Mouse (Mus musculus): ENCODE data around the gene Itga9. TPM values are rescaled to one million over a fixed set of nuclear protein-coding genes. Genes with fewer than 3 reads are reported as not detected.

Itga9 gene
- total and polyA plus RNA-seq, 2 experiments from 2014 or later: 10.7 to 61.5 TPM

DNA sequence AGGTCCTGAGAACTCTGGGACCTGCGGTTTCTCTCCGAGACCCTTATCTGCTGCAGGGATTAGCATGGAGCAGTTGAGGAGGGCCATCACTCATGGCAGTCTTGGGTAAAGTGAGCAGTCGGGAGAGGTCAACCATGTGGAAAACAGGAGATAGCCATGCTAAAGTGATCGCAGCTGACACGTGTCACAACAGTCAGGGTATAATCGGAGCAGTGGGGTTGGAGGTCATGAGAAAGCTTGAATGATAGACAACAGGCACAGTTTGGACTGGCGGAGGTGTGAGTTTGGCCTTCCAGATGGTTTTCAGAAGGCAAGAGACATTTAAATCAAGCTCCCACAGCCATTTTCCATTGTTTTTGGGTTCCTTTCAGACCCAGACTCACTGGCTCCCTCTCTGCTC lies 53.8 kb downstream of the Itga9 start:
- no peak overlapping the region for H3K4me3 ChIP-seq (ENCODE audit: low read depth, low read length)
- no peaks in the 10 kb centered on the region for H3K27me3 ChIP-seq (ENCODE audit: control insufficient read depth, insufficient read depth, low read length)
- H3K27ac ChIP-seq (ENCODE audit: low read depth): no peak overlapping the region
- TF ChIP-seq CTCF (IDR thresholded peaks at IDR 0.05; ENCODE audit: low read depth) (no peak), EP300 (IDR thresholded peaks at IDR 0.05; ENCODE audit: low read depth) (no peak)
- ATAC-seq (ENCODE audit: insufficient read depth, low read depth) (no peak), DNase-seq (ENCODE audit: low spot score) (no peak)
- no peaks in the 10 kb centered on the region for H3K9me3 ChIP-seq (replicated peaks; ENCODE audit: control insufficient read depth, low read length)
- no peak overlapping the region for H3K9ac ChIP-seq (replicated peaks; ENCODE audit: low read depth, low read length)
- no peaks in the 10 kb centered on the region; the same call in 1 of the 2 replicates for H3K4me1 ChIP-seq (ENCODE audit: control insufficient read depth, insufficient read depth)
- 53% methylated on average over 7 of the region's 7 CpGs for WGBS
- peaks cover 47% of the 10 kb centered on the region for H3K36me3 ChIP-seq (replicated peaks; ENCODE audit: control insufficient read depth, insufficient read depth, low read length)
- H3K4me2 ChIP-seq (ENCODE audit: low read depth, low read length): no peak overlapping the region

DNA sequence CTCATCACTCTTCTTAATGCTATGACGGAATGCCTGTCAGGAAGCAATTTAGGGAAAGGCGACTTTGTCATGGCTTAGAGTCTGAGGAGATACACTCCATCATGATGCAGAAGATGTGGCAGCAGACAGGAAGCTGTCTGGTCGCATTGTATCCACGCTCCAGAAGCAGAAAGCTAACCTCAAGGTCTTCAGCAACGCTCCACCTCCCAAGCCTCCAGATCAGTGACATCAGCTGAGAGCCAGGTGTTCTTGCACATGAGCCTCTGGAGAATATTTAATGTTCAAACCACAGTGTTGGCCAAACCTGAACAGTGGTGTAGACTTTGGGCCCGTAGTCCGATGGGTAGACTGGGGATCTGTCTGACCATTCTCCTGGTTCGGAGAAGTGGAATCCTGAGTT lies 55.5 kb downstream of the Itga9 start:
- H3K27me3 ChIP-seq (ENCODE audit: control insufficient read depth, insufficient read depth, low read length): no peaks in the 10 kb centered on the region
- no peak overlapping the region for H3K4me2 ChIP-seq (ENCODE audit: low read depth, low read length)
- no peak overlapping the region for H3K9ac ChIP-seq (replicated peaks; ENCODE audit: low read depth, low read length)
- H3K9me3 ChIP-seq (replicated peaks; ENCODE audit: control insufficient read depth, low read length): no peaks in the 10 kb centered on the region
- ATAC-seq (ENCODE audit: insufficient read depth, low read depth) (no peak), DNase-seq (ENCODE audit: low spot score) (no peak)
- TF ChIP-seq CTCF (IDR thresholded peaks at IDR 0.05; ENCODE audit: low read depth): no peak
- no peak for TF ChIP-seq EP300 (IDR thresholded peaks at IDR 0.05; ENCODE audit: low read depth)
- H3K27ac ChIP-seq (ENCODE audit: low read depth): no peak overlapping the region
- H3K36me3 ChIP-seq (replicated peaks; ENCODE audit: control insufficient read depth, insufficient read depth, low read length): peaks cover 64% of the 10 kb centered on the region
- no peaks in the 10 kb centered on the region for H3K4me1 ChIP-seq (ENCODE audit: control insufficient read depth, insufficient read depth)
- 86% methylated on average over 8 of the region's 8 CpGs for WGBS
- no peak overlapping the region for H3K4me3 ChIP-seq (ENCODE audit: low read depth, low read length)

- Histone ChIP-seq H3K27ac (ENCODE audit: low read depth) (no peak overlapping the region), H3K4me2 (ENCODE audit: low read depth, low read length) (no peak overlapping the region), H3K4me3 (ENCODE audit: low read depth, low read length) (no peak overlapping the region), H3K9ac (replicated peaks; ENCODE audit: low read depth, low read length) (no peak overlapping the region), H3K4me1 (ENCODE audit: control insufficient read depth, insufficient read depth) (no peaks in the 10 kb centered on the region), H3K9me3 (replicated peaks; ENCODE audit: control insufficient read depth, low read length) (no peaks in the 10 kb centered on the region), H3K27me3 (ENCODE audit: control insufficient read depth, insufficient read depth, low read length) (no peaks in the 10 kb centered on the region), H3K36me3 (replicated peaks; ENCODE audit: control insufficient read depth, insufficient read depth, low read length) (peaks cover 68% of the 10 kb centered on the region)
- WGBS: 82% methylated on average over 10 of the region's 10 CpGs
- no peak for TF ChIP-seq CTCF (IDR thresholded peaks at IDR 0.05; ENCODE audit: low read depth)
- TF ChIP-seq EP300 (IDR thresholded peaks at IDR 0.05; ENCODE audit: low read depth): no peak
- DNase-seq (ENCODE audit: low spot score) (no peak), ATAC-seq (ENCODE audit: insufficient read depth, low read depth) (no peak)
Measured at GRCm38 (mm10) chr9:118662476-118662875, 56.0 kb downstream of the Itga9 start.

DNA sequence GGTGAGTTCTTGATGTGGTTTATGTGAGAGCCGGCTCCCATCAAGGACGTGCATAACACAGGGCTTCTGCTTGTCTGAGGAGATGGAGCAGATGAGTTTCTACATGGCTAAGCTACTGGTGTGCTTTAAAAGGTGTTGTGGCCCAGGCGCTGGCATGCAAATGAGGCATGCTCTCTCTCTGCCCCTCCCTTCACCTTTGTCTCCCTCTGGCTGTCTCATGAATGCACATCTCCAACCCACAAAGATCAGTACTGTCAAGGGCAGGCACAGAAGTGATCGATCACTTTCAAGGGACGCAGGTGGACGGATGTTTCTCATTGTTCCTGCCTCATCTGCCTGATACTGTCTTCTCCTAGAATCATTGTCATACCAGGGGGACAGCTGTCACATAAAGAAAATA lies 57.4 kb downstream of the Itga9 start:
- no peaks in the 10 kb centered on the region for H3K27me3 ChIP-seq (ENCODE audit: control insufficient read depth, insufficient read depth, low read length)
- no peaks in the 10 kb centered on the region for H3K4me1 ChIP-seq (ENCODE audit: control insufficient read depth, insufficient read depth)
- H3K27ac ChIP-seq (ENCODE audit: low read depth): no peak overlapping the region
- H3K9ac ChIP-seq (replicated peaks; ENCODE audit: low read depth, low read length): no peak overlapping the region
- DNase-seq (ENCODE audit: low spot score) (no peak), ATAC-seq (ENCODE audit: insufficient read depth, low read depth) (no peak)
- 82% methylated on average over 6 of the region's 6 CpGs for WGBS
- no peak overlapping the region for H3K4me2 ChIP-seq (ENCODE audit: low read depth, low read length)
- H3K9me3 ChIP-seq (replicated peaks; ENCODE audit: control insufficient read depth, low read length): no peaks in the 10 kb centered on the region
- H3K36me3 ChIP-seq (replicated peaks; ENCODE audit: control insufficient read depth, insufficient read depth, low read length): peaks cover 72% of the 10 kb centered on the region
- no peak for TF ChIP-seq EP300 (IDR thresholded peaks at IDR 0.05; ENCODE audit: low read depth)
- no peak for TF ChIP-seq CTCF (IDR thresholded peaks at IDR 0.05; ENCODE audit: low read depth)
- H3K4me3 ChIP-seq (ENCODE audit: low read depth, low read length): no peak overlapping the region

GRCm38 (mm10) chr9:118666069-118666468 lies 59.6 kb downstream of the Itga9 start:
- Histone ChIP-seq H3K36me3 (replicated peaks; ENCODE audit: control insufficient read depth, insufficient read depth, low read length) (peaks cover 82% of the 10 kb centered on the region), H3K4me1 (ENCODE audit: control insufficient read depth, insufficient read depth) (no peaks in the 10 kb centered on the region), H3K27me3 (ENCODE audit: control insufficient read depth, insufficient read depth, low read length) (no peaks in the 10 kb centered on the region), H3K9me3 (replicated peaks; ENCODE audit: control insufficient read depth, low read length) (no peaks in the 10 kb centered on the region), H3K9ac (replicated peaks; ENCODE audit: low read depth, low read length) (no peak overlapping the region), H3K4me3 (ENCODE audit: low read depth, low read length) (no peak overlapping the region), H3K27ac (ENCODE audit: low read depth) (no peak overlapping the region), H3K4me2 (ENCODE audit: low read depth, low read length) (no peak overlapping the region)
- TF ChIP-seq EP300 (IDR thresholded peaks at IDR 0.05; ENCODE audit: low read depth) (no peak), CTCF (IDR thresholded peaks at IDR 0.05; ENCODE audit: low read depth) (no peak)
- DNase-seq (ENCODE audit: low spot score) (no peak), ATAC-seq (ENCODE audit: insufficient read depth, low read depth) (no peak)
- 61% methylated on average over 3 of the region's 3 CpGs for WGBS

DNA sequence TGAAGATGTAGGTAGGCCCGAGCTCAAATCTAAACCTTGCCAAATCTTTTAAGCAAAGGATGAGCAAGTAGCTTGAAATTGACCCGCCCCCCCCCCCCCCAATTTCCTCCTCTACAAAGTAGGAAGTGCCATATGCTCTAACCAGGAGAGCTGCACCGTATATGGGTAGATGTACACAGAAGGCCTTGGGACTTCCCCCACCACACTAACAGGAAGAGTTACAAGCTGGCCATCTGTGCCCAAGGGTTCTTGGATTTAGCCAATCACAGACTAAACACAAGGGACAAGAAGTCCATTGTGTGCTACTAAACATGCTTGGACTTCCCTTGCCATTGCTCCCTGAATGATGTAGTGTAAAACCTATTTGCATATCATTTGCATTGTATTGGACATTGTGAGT lies 63.2 kb downstream of the Itga9 start:
- ATAC-seq (ENCODE audit: insufficient read depth, low read depth): no peak
- TF ChIP-seq CTCF (IDR thresholded peaks at IDR 0.05; ENCODE audit: low read depth): no peak
- TF ChIP-seq EP300 (IDR thresholded peaks at IDR 0.05; ENCODE audit: low read depth): no peak
- DNase-seq (ENCODE audit: low spot score): no peak
- Histone ChIP-seq H3K27ac (ENCODE audit: low read depth) (no peak overlapping the region), H3K4me1 (ENCODE audit: control insufficient read depth, insufficient read depth) (no peaks in the 10 kb centered on the region), H3K4me3 (ENCODE audit: low read depth, low read length) (no peak overlapping the region), H3K9ac (replicated peaks; ENCODE audit: low read depth, low read length) (no peak overlapping the region), H3K27me3 (ENCODE audit: control insufficient read depth, insufficient read depth, low read length) (no peaks in the 10 kb centered on the region), H3K36me3 (replicated peaks; ENCODE audit: control insufficient read depth, insufficient read depth, low read length) (peaks cover 66% of the 10 kb centered on the region), H3K9me3 (replicated peaks; ENCODE audit: control insufficient read depth, low read length) (no peaks in the 10 kb centered on the region), H3K4me2 (ENCODE audit: low read depth, low read length) (no peak overlapping the region)
- 83% methylated on average over 3 of the region's 3 CpGs for WGBS

Data from heart, postnatal 0 days (tissue).